Mouse (Mus musculus): ENCODE results near the gene Anxa1.
A peak's percentile ranks its signal among the peaks of the same experiment; 100 is the strongest.

The Anxa1 gene

GRCm38 (mm10) chr19:20390455-20390994 lies at the start of gene Anxa1:
Gene Anxa1 (minus strand): TSS chr19:20390944.
- peak in 1 of 2 experiments; percentile 20 for DNase-seq (ENCODE audit: low spot score in 2 of 2)

- peak; percentile 22 to 62 for DNase-seq (ENCODE audit: low spot score in 2 of 2)
Measured at GRCm38 (mm10) chr19:20437043-20437442, 46.3 kb upstream of the Anxa1 start.

- DNase-seq (ENCODE audit: low spot score in 2 of 2): peak; percentile 20 to 68
Measured at GRCm38 (mm10) chr19:20434541-20434940, 43.8 kb upstream of the Anxa1 start.

- no peak for DNase-seq (ENCODE audit: low spot score in 2 of 2)
Measured at GRCm38 (mm10) chr19:20433966-20434365, 43.2 kb upstream of the Anxa1 start.

DNA sequence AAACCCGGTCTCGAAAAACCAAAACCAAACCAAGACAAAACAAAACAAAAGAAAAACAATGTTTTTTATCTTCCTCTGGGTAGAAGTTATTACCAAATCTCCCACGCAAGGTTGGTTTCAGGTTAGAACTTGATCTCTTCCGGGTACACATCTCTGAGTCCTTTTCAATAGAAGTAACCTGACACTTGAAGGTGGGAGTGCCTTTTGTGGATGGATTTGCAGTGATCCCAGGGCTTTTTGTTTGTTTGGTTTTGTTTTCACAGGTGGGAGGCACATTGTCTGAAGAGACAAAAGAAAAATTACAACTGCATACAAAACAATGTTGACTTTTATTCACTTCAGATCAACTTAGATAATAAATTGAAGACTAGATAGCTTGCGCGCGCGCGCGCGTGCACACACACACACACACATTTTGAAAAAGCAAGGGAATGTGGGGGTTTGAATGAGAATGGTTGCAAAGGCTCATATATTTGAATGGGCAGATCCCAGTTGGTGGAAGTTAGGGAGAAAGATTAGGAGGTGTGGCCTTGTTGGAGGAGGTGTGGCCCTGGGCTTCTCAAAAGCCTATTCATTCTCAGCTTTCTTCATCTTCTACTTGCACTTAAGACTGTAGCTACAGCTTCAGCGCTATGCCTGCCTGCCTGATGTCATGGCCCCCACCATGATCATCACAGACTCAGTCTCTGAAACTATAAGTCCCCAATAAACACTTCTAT lies 35.9 kb upstream of the Anxa1 start:
- DNase-seq (ENCODE audit: low spot score in 2 of 2): no peak

DNA sequence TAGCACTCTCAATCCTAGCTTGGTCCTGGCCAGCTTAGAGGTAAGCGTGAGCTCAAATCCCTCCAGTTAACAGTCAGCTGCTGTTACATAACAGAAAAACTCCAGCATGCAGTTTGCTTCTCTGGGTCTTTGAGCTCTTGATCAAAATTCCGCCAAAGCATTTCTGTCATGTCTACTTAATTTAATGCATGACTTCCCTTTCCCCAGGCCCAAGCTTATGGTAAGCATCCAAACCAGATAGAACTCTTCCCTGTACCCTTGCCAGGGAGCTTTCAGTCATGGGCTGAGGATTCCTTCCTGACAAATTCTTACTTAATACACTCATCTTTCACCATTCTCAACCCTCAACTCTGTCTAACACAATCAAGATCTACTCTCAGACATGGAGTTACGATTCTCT lies 20.5 kb upstream of the Anxa1 start:
- no peak for DNase-seq (ENCODE audit: low spot score in 2 of 2)

- no peak for DNase-seq (ENCODE audit: low spot score in 2 of 2)
Measured at GRCm38 (mm10) chr19:20409541-20410528, 19.1 kb upstream of the Anxa1 start.

GRCm38 (mm10) chr19:20406475-20406874 lies 15.7 kb upstream of the Anxa1 start:
- no peak for DNase-seq (ENCODE audit: low spot score in 2 of 2)

DNA sequence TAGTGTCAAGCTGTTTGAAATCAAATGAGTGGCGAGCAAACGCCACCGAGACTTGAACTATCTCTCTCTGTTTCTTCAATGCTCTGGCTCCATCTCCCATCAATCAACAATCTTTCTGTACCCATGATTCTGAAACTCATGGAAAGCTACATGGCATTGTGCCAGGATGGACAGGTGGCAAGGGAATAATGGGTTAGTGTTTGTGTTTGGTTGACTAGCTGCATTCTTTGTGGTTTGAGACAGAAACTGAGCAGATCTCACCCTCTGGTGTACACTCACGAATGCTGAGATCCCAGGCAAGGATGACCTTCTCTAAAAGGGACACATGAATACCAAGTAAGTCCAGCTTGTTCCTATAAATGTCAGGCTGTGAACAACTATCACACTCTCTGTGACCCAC lies 14.3 kb upstream of the Anxa1 start:
- no peak for DNase-seq (ENCODE audit: low spot score in 2 of 2)

DNA sequence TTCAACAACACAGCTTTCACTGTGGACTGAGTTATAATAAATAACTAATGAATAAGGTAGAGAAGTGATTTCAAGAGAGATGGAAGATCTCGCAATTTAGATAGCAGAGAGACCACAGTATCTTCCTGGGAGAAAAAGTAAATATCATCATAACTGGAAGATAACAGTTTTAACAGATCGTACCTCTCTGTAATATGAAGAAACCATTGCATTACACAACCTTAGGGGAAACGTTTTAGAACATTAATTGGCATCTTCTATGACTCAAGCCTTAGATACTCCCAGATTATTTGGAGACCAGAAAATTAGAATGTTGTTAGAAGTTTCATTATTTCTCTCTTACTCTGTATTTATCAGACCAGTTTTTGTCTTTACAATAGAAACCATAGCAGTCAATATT lies 13.0 kb upstream of the Anxa1 start:
- DNase-seq (ENCODE audit: low spot score in 2 of 2): no peak

DNA sequence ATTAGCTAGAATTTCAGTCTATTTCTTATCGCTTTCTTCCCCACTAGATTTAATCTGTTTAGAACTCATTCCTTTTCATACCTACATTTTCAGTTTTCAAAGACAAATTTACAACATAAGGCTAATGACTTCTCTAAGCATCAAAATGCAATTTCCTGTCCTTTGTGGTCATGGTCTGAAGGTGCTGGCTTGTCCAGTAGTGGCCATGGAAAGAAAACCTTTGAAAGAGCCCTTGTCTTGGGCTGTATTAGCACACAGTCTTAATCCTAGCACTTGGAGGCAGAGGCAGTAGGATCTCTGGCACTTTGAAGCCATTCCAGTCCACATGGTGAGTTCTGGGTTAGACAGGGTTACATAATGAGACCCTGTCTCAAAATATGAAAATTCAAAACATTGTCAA lies 12.5 kb upstream of the Anxa1 start:
- no peak for DNase-seq (ENCODE audit: low spot score in 2 of 2)

- no peak for DNase-seq (ENCODE audit: low spot score in 2 of 2)
Measured at GRCm38 (mm10) chr19:20402516-20403200, 11.9 kb upstream of the Anxa1 start.

GRCm38 (mm10) chr19:20401961-20402360 lies 11.2 kb upstream of the Anxa1 start:
- DNase-seq (ENCODE audit: low spot score in 2 of 2): no peak

GRCm38 (mm10) chr19:20399187-20399586 lies 8.4 kb upstream of the Anxa1 start:
- DNase-seq (ENCODE audit: low spot score in 2 of 2): no peak

- DNase-seq (ENCODE audit: low spot score in 2 of 2): no peak
Measured at GRCm38 (mm10) chr19:20397092-20397491, 6.3 kb upstream of the Anxa1 start.

GRCm38 (mm10) chr19:20393556-20394274 lies 3.0 kb upstream of the Anxa1 start:
- no peak for DNase-seq (ENCODE audit: low spot score in 2 of 2)

GRCm38 (mm10) chr19:20389723-20390122 lies 1.0 kb downstream of the Anxa1 start:
- DNase-seq (ENCODE audit: low spot score in 2 of 2): no peak

- no peak for DNase-seq (ENCODE audit: low spot score in 2 of 2)
Measured at GRCm38 (mm10) chr19:20389245-20389644, 1.5 kb downstream of the Anxa1 start.

DNA sequence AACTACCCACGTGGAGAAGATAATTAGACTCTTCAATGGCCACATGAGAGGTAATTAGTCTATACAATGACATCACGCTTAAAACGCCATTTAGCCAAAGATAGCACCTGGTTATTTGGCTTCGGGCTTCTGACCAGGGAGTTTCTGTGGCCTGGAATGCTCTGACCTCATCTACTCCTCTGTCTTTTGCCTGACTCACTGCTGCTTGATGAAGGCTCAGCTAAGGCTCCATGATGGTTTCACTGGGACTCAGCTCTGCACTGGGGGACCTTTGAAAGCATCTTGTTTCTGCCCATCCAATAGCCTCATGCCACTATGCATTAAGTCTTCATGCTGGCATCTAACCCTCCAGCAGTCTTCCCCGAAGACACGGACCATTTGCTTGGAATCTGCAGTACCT lies 2.5 kb downstream of the Anxa1 start:
- DNase-seq (ENCODE audit: low spot score in 2 of 2): no peak

GRCm38 (mm10) chr19:20386296-20386695 lies 4.4 kb downstream of the Anxa1 start:
- no peak for DNase-seq (ENCODE audit: low spot score in 2 of 2)

DNA sequence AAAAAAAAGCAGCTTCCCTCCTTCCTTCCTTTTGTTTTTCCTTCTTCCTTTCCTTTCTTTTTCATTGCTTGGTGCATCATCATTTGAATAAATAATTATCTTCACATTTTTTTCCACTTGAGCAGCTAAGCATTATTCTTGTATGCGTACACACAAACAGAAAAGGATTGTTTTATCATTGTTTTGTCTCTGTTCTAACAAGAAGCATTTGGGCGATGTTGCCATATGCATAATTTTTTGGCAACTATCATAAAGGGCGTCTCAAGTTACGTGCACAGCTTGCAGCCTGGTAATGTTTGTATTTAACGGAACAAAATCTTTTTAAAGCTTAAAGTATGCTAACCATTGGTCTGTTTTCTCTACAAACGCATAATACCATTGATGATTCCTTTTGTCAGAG lies 5.1 kb downstream of the Anxa1 start:
- no peak for DNase-seq (ENCODE audit: low spot score in 2 of 2)

Data from urinary bladder, postnatal 4 days (tissue).